Mouse (Mus musculus) left cerebral cortex, adult 18-20 months (tissue): Measurements from ENCODE around the gene Elobl. TPM values are rescaled to one million over a fixed set of nuclear protein-coding genes. Genes with fewer than 3 reads are reported as not detected.

Source experiments
- DNase-seq, 2 experiments: peaks; one replicate each; pipeline ENCODE4 v3.0.0; 2021 to 2022; ENCODE audit warnings: low spot score in 2 of 2, mixed read lengths in 1 of 2
- total RNA-seq, 2 experiments: library from RNA; stranded (reverse); gene quantifications; 2 replicates each; pipeline ENCODE4 v1.2.3; 2021

Elobl gene
- total RNA-seq, 2 experiments from 2014 or later = not detected

- no peak for DNase-seq
Measured at GRCm38 (mm10) chr11:88989530-88989929, 22.8 kb upstream of the Elobl start.

GRCm38 (mm10) chr11:88988956-88989355 lies 22.2 kb upstream of the Elobl start:
- no peak for DNase-seq

GRCm38 (mm10) chr11:88986616-88987015 lies 19.9 kb upstream of the Elobl start:
- DNase-seq = no peak

- no peak for DNase-seq
Measured at GRCm38 (mm10) chr11:88981337-88981736, 14.6 kb upstream of the Elobl start.

- DNase-seq = no peak
Measured at GRCm38 (mm10) chr11:88977188-88977587, 10.5 kb upstream of the Elobl start.

- DNase-seq = no peak
Measured at GRCm38 (mm10) chr11:88976320-88976719, 9.6 kb upstream of the Elobl start.

GRCm38 (mm10) chr11:88973776-88974701 lies 7.3 kb upstream of the Elobl start:
- DNase-seq = peak; percentile 97

- DNase-seq = peak in 1 of 2 experiments; percentile 13
Measured at GRCm38 (mm10) chr11:88970202-88970732, 3.5 kb upstream of the Elobl start, which contains the start of gene Coil. Gene Coil (plus strand): TSS chr11:88970252.

GRCm38 (mm10) chr11:88958851-88959250 lies 7.9 kb downstream of the Elobl start:
- DNase-seq = no peak

- DNase-seq = peak; percentile 96 to 97
Measured at GRCm38 (mm10) chr11:88955217-88955969, 11.3 kb downstream of the Elobl start, which contains the start of gene Scpep1. Gene Scpep1 (minus strand): TSS chr11:88955465.

- no peak for DNase-seq
Measured at GRCm38 (mm10) chr11:88954803-88955202, 11.9 kb downstream of the Elobl start.

- no peak for DNase-seq
Measured at GRCm38 (mm10) chr11:88953582-88953981, 13.1 kb downstream of the Elobl start.

- DNase-seq = no peak
Measured at GRCm38 (mm10) chr11:88952117-88952516, 14.6 kb downstream of the Elobl start.

GRCm38 (mm10) chr11:88951576-88951975 lies 15.2 kb downstream of the Elobl start:
- no peak for DNase-seq

GRCm38 (mm10) chr11:88950640-88951250 lies 16.0 kb downstream of the Elobl start:
- DNase-seq = no peak

GRCm38 (mm10) chr11:88949802-88950639 lies 16.7 kb downstream of the Elobl start:
- no peak for DNase-seq

GRCm38 (mm10) chr11:88948896-88949295 lies 17.8 kb downstream of the Elobl start:
- no peak for DNase-seq

GRCm38 (mm10) chr11:88945971-88946585 lies 20.7 kb downstream of the Elobl start:
- DNase-seq = no peak

GRCm38 (mm10) chr11:88941489-88941888 lies 25.2 kb downstream of the Elobl start:
- no peak for DNase-seq

- peak; percentile 43 to 49 for DNase-seq
Measured at GRCm38 (mm10) chr11:88939634-88940033, 27.1 kb downstream of the Elobl start.
